Mouse (Mus musculus) hindbrain, embryonic 15.5 days (tissue): ENCODE measurements at regions not wholly inside any gene's neighbourhood (a gene's known extent, or its start where the extent isn't known, plus 50 kb on each side); places are given as distances from the start of the nearest gene placed in this dataset.

ENCODE experiments used
- ATAC-seq: fragments of 200-750 bp; cut with Nextera tagmentation; 2 replicates; pipeline ENCODE4 v1.8.0; 2017; ENCODE audit warnings: low read depth, moderate number of reproducible peaks, moderate TSS enrichment; ENCODE audit not compliant: low FRiP score
- H3K27ac ChIP-seq: fragments of 300-500 bp; sonication (generic); replicated peaks from 2 replicates; pipeline ENCODE4 v1.5.1; 2015; ENCODE audit warnings: mild to moderate bottlenecking, inconsistent platforms
- H3K27me3 ChIP-seq: fragments of 300-500 bp; sonication (generic); 2 replicates; pipeline ENCODE4 v1.6.1; 2015; ENCODE audit warnings: control low read depth, inconsistent platforms
- H3K36me3 ChIP-seq: fragments of 300-500 bp; sonication (generic); 2 replicates; pipeline ENCODE4 v1.6.1; 2015; ENCODE audit warnings: control low read depth, inconsistent platforms
- H3K4me1 ChIP-seq: fragments of 300-500 bp; sonication (generic); replicated peaks from 2 replicates; pipeline ENCODE4 v1.6.1; 2015; ENCODE audit warnings: control low read depth, inconsistent platforms
- H3K4me2 ChIP-seq: fragments of 300-500 bp; sonication (generic); 2 replicates; pipeline ENCODE4 v1.6.1; 2015; ENCODE audit warnings: moderate library complexity, mild to moderate bottlenecking, inconsistent platforms
- H3K4me3 ChIP-seq: fragments of 300-500 bp; sonication (generic); 2 replicates; pipeline ENCODE4 v1.5.1; 2015; ENCODE audit warnings: mild to moderate bottlenecking, inconsistent platforms
- H3K9ac ChIP-seq: fragments of 300-500 bp; sonication (generic); 2 replicates; pipeline ENCODE4 v1.6.1; 2015; ENCODE audit warnings: inconsistent platforms
- H3K9me3 ChIP-seq: fragments of 300-500 bp; sonication (generic); 2 replicates; pipeline ENCODE4 v1.6.1; 2016; ENCODE audit warnings: control low read depth, inconsistent platforms
- WGBS: fragments of 180-500 bp; shearing (Covaris S2); methylation state at CpG from one replicate; pipeline ENCODE4 v1.1.7; 2015; 5-methylcytosine and 5-hydroxymethylcytosine counted together

GRCm38 (mm10) chr2:50961049-50961448, 187.9 kb downstream of the Rnd3 start:
- no peak overlapping the region for H3K9ac ChIP-seq
- no peak overlapping the region for H3K27ac ChIP-seq
- H3K4me2 ChIP-seq = no peak overlapping the region
- ATAC-seq = no peak
- H3K4me3 ChIP-seq = no peak overlapping the region
- H3K36me3 ChIP-seq = no peaks in the 10 kb centered on the region
- no peaks in the 10 kb centered on the region for H3K4me1 ChIP-seq
- no peaks in the 10 kb centered on the region for H3K9me3 ChIP-seq
- WGBS = 70% methylated on average over 4 of the region's 4 CpGs
- no peaks in the 10 kb centered on the region for H3K27me3 ChIP-seq

GRCm38 (mm10) chr2:50959323-50959722, 189.6 kb downstream of the Rnd3 start:
- H3K36me3 ChIP-seq = no peaks in the 10 kb centered on the region

GRCm38 (mm10) chr2:50954361-50955066, 194.4 kb downstream of the Rnd3 start:
- ATAC-seq = no peak
- Histone ChIP-seq H3K27me3 (no peaks in the 10 kb centered on the region), H3K36me3 (no peaks in the 10 kb centered on the region), H3K27ac (no peak overlapping the region), H3K4me1 (no peaks in the 10 kb centered on the region), H3K4me2 (no peak overlapping the region), H3K9ac (no peak overlapping the region), H3K4me3 (no peak overlapping the region), H3K9me3 (no peaks in the 10 kb centered on the region)
- WGBS = 45% methylated on average over 6 of the region's 6 CpGs

More at GRCm38 (mm10) chr2:50959323-50959722, 189.6 kb downstream of the Rnd3 start:
- Histone ChIP-seq H3K4me2 (no peak overlapping the region), H3K9ac (no peak overlapping the region), H3K4me1 (no peaks in the 10 kb centered on the region), H3K4me3 (no peak overlapping the region), H3K27ac (no peak overlapping the region), H3K9me3 (no peaks in the 10 kb centered on the region), H3K27me3 (no peaks in the 10 kb centered on the region)
- no peak for ATAC-seq
- WGBS = 93% methylated on average over 9 of the region's 9 CpGs

GRCm38 (mm10) chr2:50951027-50951426, 197.9 kb downstream of the Rnd3 start:
- no peak for ATAC-seq
- H3K9ac ChIP-seq = no peak overlapping the region
- H3K27ac ChIP-seq = no peak overlapping the region
- H3K9me3 ChIP-seq = no peaks in the 10 kb centered on the region
- no peak overlapping the region for H3K4me2 ChIP-seq
- no peaks in the 10 kb centered on the region for H3K4me1 ChIP-seq
- H3K36me3 ChIP-seq = no peaks in the 10 kb centered on the region
- WGBS = 97% methylated on average over 3 of the region's 3 CpGs
- H3K27me3 ChIP-seq = no peaks in the 10 kb centered on the region
- H3K4me3 ChIP-seq = no peak overlapping the region

GRCm38 (mm10) chr2:50949717-50950116, 199.2 kb downstream of the Rnd3 start:
- Histone ChIP-seq H3K4me1 (no peaks in the 10 kb centered on the region), H3K27me3 (no peaks in the 10 kb centered on the region), H3K9ac (no peak overlapping the region), H3K9me3 (no peaks in the 10 kb centered on the region), H3K4me2 (no peak overlapping the region), H3K36me3 (no peaks in the 10 kb centered on the region), H3K4me3 (no peak overlapping the region), H3K27ac (no peak overlapping the region)
- ATAC-seq = no peak
- 88% methylated on average over 4 of the region's 4 CpGs for WGBS

- Histone ChIP-seq H3K4me2 (no peak overlapping the region), H3K36me3 (no peaks in the 10 kb centered on the region), H3K27me3 (no peaks in the 10 kb centered on the region), H3K27ac (no peak overlapping the region), H3K9me3 (no peaks in the 10 kb centered on the region), H3K9ac (no peak overlapping the region), H3K4me3 (no peak overlapping the region), H3K4me1 (no peaks in the 10 kb centered on the region)
- no peak for ATAC-seq
- WGBS = 92% methylated on average over 4 of the region's 4 CpGs
Measured at GRCm38 (mm10) chr2:50945526-50945925, 203.4 kb downstream of the Rnd3 start.

- H3K4me2 ChIP-seq = no peak overlapping the region
- no peaks in the 10 kb centered on the region for H3K4me1 ChIP-seq
- no peak for ATAC-seq
- WGBS = 80% methylated on average over 15 of the region's 15 CpGs
- no peak overlapping the region for H3K4me3 ChIP-seq
- H3K27ac ChIP-seq = no peak overlapping the region
- no peak overlapping the region for H3K9ac ChIP-seq
- H3K36me3 ChIP-seq = no peaks in the 10 kb centered on the region
- H3K9me3 ChIP-seq = no peaks in the 10 kb centered on the region
- H3K27me3 ChIP-seq = no peaks in the 10 kb centered on the region
Measured at GRCm38 (mm10) chr2:50943180-50943579, 205.7 kb downstream of the Rnd3 start.

GRCm38 (mm10) chr2:50942741-50943140, 206.2 kb downstream of the Rnd3 start:
- Histone ChIP-seq H3K4me2 (no peak overlapping the region), H3K36me3 (no peaks in the 10 kb centered on the region), H3K9me3 (no peaks in the 10 kb centered on the region), H3K27ac (no peak overlapping the region), H3K9ac (no peak overlapping the region), H3K4me1 (no peaks in the 10 kb centered on the region), H3K4me3 (no peak overlapping the region), H3K27me3 (no peaks in the 10 kb centered on the region)
- WGBS = 76% methylated on average over 11 of the region's 11 CpGs
- no peak for ATAC-seq

- Histone ChIP-seq H3K4me3 (no peak overlapping the region), H3K4me2 (no peak overlapping the region), H3K4me1 (no peaks in the 10 kb centered on the region), H3K36me3 (no peaks in the 10 kb centered on the region), H3K27ac (no peak overlapping the region), H3K9me3 (no peaks in the 10 kb centered on the region), H3K27me3 (no peaks in the 10 kb centered on the region), H3K9ac (no peak overlapping the region)
- ATAC-seq = no peak
- WGBS = 59% methylated on average over 7 of the region's 7 CpGs
Measured at GRCm38 (mm10) chr2:50932936-50933335, 216.0 kb downstream of the Rnd3 start.

GRCm38 (mm10) chr2:50921002-50921401, 227.9 kb downstream of the Rnd3 start:
- Histone ChIP-seq H3K4me1 (peaks cover 8% of the 10 kb centered on the region), H3K36me3 (no peaks in the 10 kb centered on the region), H3K9ac (no peak overlapping the region), H3K27me3 (no peaks in the 10 kb centered on the region), H3K4me2 (no peak overlapping the region), H3K9me3 (no peaks in the 10 kb centered on the region), H3K4me3 (no peak overlapping the region), H3K27ac (no peak overlapping the region)
- ATAC-seq = no peak

GRCm38 (mm10) chr2:50916323-50917221, 232.3 kb downstream of the Rnd3 start:
- H3K4me3 ChIP-seq = no peak overlapping the region
- H3K36me3 ChIP-seq = no peaks in the 10 kb centered on the region
- H3K9me3 ChIP-seq = no peaks in the 10 kb centered on the region
- no peak overlapping the region for H3K9ac ChIP-seq
- peak overlapping the region; percentile 60 for H3K27ac ChIP-seq
- no peak overlapping the region for H3K4me2 ChIP-seq
- ATAC-seq = peak; percentile 88
- 31% methylated on average over 18 of the region's 18 CpGs for WGBS
- H3K4me1 ChIP-seq = peaks cover 11% of the 10 kb centered on the region
- H3K27me3 ChIP-seq = no peaks in the 10 kb centered on the region

- no peak overlapping the region for H3K27ac ChIP-seq
- H3K9ac ChIP-seq = no peak overlapping the region
- H3K27me3 ChIP-seq = no peaks in the 10 kb centered on the region
- peaks cover 11% of the 10 kb centered on the region for H3K4me1 ChIP-seq
- ATAC-seq = no peak
- WGBS = 87% methylated on average over 2 of the region's 2 CpGs
- H3K9me3 ChIP-seq = no peaks in the 10 kb centered on the region
- H3K36me3 ChIP-seq = no peaks in the 10 kb centered on the region
- H3K4me3 ChIP-seq = no peak overlapping the region
- H3K4me2 ChIP-seq = no peak overlapping the region
Measured at GRCm38 (mm10) chr2:50915149-50915548, 233.8 kb downstream of the Rnd3 start.
